Mouse (Mus musculus): ENCODE results near the gene Metap2. TPM values are rescaled to one million over a fixed set of nuclear protein-coding genes. Genes with fewer than 3 reads are reported as not detected.

The Metap2 gene
- total RNA-seq (2021): 100 to 1,000 TPM; 124 to 136 TPM
- long read RNA-seq, experiment 1, full-length matches to known transcripts: 81 of 96 reads
- long read RNA-seq, experiment 1, partial matches to known transcripts: 3 of 96 reads
- long read RNA-seq, experiment 1, other reads (novel, unspliced or antisense): 12 of 96 reads
- long read RNA-seq, experiment 2, full-length matches to known transcripts: 103 of 127 reads
- long read RNA-seq, experiment 2, partial matches to known transcripts: 3 of 127 reads
- long read RNA-seq, experiment 2, other reads (novel, unspliced or antisense): 21 of 127 reads

DNA sequence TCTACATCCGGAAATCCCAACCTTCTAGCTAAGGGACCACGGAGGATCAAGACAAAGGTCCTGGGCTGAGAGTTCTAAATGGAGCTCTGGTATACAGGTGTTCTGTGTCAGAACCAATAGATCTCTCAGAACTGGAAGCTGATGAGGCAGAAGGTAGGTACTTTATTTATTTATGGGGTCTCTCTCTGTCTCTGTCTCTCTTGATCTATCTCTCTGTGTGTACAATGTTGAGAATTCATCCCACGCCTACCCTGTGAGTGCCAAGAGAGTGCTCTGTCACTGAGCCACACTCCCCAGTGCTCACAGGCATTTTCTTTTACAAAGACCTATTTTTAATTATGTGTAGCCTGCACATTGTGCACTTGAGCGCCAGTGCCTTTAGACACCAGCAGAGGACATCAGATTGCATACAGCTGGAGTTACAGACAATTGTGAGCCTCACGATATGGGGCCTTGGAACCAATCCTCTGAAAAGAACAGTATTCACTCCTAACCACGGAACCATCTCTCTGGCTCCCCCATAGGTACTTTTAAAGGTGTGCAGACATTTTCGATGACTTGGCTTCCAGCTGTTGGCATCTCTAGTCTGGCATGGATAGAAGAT lies at the start of gene Metap2:
Gene Metap2 (minus strand): TSS at position 51 of the 604 bp plus-strand sequence.
- no peak for DNase-seq (ENCODE audit: low spot score in 2 of 2)

DNA sequence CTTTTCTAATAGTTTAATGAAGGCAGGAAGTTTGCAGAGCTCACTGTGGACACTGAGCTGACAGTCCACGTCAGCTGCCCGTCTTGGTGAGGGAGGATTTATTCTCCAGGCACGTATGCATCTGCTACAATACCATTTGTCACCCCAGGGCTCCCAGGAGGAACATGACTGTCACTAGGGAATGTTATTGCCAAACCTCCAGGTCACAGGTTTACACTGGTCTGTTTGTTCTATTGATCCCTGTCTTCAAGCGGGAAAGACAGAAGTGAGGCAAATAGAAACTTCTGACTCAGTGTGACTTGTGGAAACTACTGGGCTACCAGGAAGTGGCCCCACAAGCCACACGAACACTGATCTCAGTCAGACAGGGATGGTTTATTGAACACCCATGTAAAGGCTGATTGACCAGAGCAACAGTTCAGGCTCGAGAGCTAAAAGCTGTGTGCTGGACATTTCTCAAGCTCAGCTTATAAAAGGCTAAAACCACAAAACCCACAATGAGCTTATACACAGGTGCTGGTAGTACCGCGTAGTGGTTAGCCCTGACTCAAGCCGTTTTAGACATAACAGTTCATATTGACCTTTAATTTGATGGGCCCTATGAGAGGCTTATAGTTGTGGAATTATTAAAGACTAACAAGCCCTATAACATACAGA lies 49.1 kb upstream of the Metap2 start:
- H3K4me3 ChIP-seq: no peak overlapping the region
- H3K27ac ChIP-seq: no peak overlapping the region
- no peak for TF ChIP-seq CTCF (conservative IDR thresholded peaks at IDR 0.05)
- no peak for DNase-seq (ENCODE audit: low spot score in 2 of 2)

More for the DNA sequence above, at the start of gene Metap2:
- no peak within 1 kb of the TSS for H3K27ac ChIP-seq
- no peak for TF ChIP-seq CTCF (conservative IDR thresholded peaks at IDR 0.05)
- H3K4me3 ChIP-seq: no peak within 1 kb of the TSS

DNA sequence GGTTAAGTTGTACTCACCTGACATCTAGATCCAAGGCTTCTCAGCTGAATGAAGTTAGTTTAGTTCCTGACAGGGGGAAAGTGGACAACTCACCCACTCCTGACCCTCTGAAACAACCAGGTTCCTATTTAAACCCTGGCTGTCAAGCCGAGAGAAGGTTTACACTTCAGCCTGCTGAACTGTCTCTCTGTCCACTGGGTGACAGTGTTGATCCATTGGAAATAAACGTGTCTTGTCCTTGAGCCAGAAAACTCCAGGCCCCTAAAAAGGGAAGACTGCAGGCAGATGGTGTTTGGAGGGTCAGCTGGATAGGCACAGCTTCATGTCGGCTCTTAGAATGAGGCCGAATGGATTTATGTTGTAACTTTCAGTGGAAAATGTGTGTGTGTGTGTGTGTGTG lies 48.5 kb upstream of the Metap2 start:
- DNase-seq (ENCODE audit: low spot score in 2 of 2): peak; percentile 38 to 41
- peak; percentile 78 for TF ChIP-seq CTCF (conservative IDR thresholded peaks at IDR 0.05)
- H3K4me3 ChIP-seq: no peak overlapping the region
- H3K27ac ChIP-seq: no peak overlapping the region

DNA sequence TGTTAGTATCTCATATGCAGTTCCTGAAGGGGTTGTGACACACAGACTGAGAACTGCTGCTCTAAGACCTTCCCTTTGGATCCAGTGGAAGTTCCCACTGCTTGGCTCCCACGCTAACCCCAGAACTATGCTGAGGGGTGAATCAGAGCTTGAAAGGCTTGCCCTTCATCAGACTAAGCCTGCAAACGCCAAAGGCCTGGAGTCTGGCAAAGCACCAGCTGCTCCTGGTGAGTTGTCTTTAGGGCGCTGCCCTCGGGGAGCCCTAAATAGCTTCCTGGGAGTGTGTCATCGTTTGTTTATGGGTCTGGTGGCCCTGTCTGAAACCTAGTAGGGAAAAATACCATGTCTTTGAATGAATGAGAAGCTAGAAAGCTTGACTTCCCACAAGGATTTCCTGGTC lies 47.3 kb upstream of the Metap2 start:
- TF ChIP-seq CTCF (conservative IDR thresholded peaks at IDR 0.05): no peak
- Histone ChIP-seq H3K4me3 (no peak overlapping the region), H3K27ac (no peak overlapping the region)

DNA sequence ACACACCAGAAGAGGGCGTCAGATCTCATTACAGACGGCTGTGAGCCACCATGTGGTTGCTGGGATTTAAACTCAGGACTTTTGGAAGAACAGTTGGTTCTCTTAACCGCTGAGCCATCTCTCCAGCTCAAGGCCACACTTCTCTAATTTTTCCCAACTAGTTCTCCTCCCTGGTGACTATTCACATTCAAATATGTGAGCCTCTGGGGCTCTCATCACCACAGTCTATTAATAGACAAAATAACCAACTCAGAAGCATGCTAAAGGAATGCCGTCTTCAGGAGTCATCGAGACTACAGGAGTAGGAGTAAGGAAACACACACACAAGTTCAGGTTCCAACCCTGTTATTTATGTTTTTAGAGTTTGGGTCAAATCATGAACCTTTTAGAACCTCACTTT lies 43.4 kb upstream of the Metap2 start:
- H3K27ac ChIP-seq: no peak overlapping the region
- DNase-seq (ENCODE audit: low spot score in 2 of 2): no peak
- H3K4me3 ChIP-seq: no peak overlapping the region
- no peak; the same call in 1 of the 2 replicates for TF ChIP-seq CTCF (conservative IDR thresholded peaks at IDR 0.05)

More for the DNA sequence above, 47.3 kb upstream of the Metap2 start:
- no peak for DNase-seq (ENCODE audit: low spot score in 2 of 2)

DNA sequence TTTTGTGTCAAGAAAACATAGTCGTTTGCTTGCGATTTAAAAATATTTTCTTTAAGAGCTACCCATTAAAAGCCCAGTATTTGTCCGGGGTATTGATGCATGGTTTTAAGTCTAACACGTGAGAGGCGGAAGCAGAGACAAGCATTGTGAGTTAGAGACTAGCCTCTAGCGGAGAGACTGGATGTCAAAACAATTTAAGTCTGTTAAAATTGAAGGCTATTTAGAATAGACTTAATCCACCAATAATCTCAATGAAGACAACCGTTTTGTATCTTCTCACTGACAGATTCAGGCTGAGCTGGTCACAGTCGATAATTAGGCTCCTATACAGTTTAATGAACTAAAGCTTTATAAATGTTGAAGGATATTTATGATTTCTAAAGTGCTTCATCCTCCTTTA lies 42.8 kb upstream of the Metap2 start:
- no peak overlapping the region for H3K27ac ChIP-seq
- no peak for DNase-seq (ENCODE audit: low spot score in 2 of 2)
- no peak for TF ChIP-seq CTCF (conservative IDR thresholded peaks at IDR 0.05)
- H3K4me3 ChIP-seq: no peak overlapping the region

DNA sequence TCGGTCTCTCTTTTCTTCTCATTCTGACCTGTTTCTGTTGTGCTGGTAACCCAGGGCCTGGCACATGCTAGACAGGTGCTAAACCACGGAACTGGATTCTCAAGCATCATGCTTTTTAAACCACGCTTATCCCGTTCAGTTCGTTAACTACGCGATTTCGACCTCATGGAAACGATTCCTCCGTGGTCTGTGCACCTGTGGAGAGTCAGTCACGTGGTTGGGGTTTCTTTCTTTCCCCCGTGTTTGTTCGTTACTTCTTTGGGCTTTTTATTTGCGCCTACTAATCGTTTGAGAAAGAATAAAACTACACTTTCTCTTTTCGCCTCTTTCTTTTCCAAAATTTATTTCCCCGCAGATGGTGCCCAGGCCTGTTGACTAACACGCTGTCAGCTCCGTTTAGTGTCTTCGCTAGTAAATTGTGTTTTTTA lies 42.0 kb upstream of the Metap2 start:
- Histone ChIP-seq H3K27ac (no peak overlapping the region), H3K4me3 (no peak overlapping the region; the same call in 1 of the 2 replicates)
- DNase-seq (ENCODE audit: low spot score in 2 of 2): no peak
- no peak for TF ChIP-seq CTCF (conservative IDR thresholded peaks at IDR 0.05)

DNA sequence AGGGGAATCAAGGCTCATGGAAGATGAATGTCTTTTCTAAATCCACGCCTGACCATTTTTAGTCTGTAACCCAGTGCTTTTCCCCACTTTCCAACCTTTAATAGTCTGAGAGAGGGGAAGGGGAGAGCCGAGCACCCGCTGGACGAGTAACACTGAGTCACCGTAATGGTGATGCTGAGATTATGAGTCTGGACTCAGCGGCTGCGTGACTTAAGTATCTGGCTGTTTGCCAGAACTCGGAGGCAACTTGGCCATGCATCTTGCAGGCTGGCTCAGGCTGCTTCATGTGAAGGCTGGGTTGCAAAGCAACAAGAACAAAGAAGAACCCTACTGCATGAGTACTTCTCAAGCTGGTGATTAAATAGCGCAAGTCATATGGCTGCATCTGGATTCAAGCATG lies 37.1 kb upstream of the Metap2 start:
- H3K27ac ChIP-seq: no peak overlapping the region
- TF ChIP-seq CTCF (conservative IDR thresholded peaks at IDR 0.05): no peak

DNA sequence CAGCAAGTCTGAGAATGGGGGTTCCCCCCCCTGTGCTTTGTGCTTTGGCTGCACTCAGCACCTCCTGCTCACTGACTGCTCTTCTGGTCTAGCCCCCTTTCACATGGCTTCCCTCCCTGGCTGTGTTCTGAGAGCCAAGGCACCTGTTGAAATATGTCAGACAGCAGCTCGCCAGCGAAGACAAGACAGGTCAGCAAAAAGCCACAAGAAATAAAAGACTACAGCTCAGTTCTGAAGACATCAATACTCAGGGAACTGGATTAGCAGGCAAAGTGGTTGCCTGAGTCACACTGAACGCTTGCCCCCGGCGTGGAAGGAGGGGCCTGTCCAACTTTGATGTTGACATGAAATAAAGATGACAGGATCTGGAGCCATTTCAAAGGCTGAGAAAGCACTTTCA lies 36.0 kb upstream of the Metap2 start:
- no peak overlapping the region for H3K27ac ChIP-seq
- H3K4me3 ChIP-seq: no peak overlapping the region
- DNase-seq (ENCODE audit: low spot score in 2 of 2): no peak
- no peak for TF ChIP-seq CTCF (conservative IDR thresholded peaks at IDR 0.05)

More for the DNA sequence above, 37.1 kb upstream of the Metap2 start:
- H3K4me3 ChIP-seq: no peak overlapping the region
- peak in 1 of 2 experiments; percentile 23 for DNase-seq (ENCODE audit: low spot score in 2 of 2)

DNA sequence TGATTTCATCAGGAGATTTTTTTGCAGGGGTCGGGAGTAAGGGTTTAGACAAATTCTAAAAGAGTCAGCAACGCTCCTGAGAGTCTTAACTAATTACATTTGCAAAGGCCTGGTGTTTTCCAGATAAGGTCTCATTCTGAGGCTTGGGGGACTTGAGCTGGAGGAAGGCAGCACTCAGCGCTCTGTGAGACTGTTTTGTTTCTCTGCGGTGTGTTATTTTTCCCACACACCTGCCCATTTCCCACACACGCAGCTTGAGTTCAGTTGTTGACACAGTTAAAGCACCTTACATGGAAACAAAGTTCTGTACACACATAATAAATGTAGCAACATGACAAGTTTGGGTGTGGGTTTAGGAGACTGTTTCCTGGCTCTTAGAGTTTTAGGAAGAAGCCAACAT lies 35.1 kb upstream of the Metap2 start:
- DNase-seq (ENCODE audit: low spot score in 2 of 2): no peak
- Histone ChIP-seq H3K4me3 (no peak overlapping the region), H3K27ac (no peak overlapping the region)

DNA sequence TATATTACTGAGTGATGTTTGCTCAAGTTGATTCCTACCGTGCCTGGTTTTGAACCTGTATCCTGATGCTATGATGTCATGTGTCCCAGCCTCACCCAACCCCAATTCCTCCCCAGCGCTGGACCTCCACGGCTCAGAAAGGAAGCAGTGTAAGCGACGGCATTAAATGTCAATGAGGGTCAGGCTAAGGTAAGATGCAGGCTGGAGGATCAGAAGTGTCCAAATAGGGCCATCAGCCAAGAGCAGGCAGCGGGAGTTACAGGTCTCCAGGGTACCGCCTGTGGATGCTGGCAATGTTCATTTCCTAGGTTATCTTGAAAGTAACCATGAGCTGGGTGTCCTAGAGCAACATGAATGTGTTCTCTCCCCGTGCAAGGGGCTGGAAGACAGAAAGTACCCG lies 34.5 kb upstream of the Metap2 start:
- H3K4me3 ChIP-seq: no peak overlapping the region
- H3K27ac ChIP-seq: no peak overlapping the region
- no peak for DNase-seq (ENCODE audit: low spot score in 2 of 2)
- TF ChIP-seq CTCF (conservative IDR thresholded peaks at IDR 0.05): no peak

More for the DNA sequence above, 35.1 kb upstream of the Metap2 start:
- TF ChIP-seq CTCF (conservative IDR thresholded peaks at IDR 0.05): no peak

DNA sequence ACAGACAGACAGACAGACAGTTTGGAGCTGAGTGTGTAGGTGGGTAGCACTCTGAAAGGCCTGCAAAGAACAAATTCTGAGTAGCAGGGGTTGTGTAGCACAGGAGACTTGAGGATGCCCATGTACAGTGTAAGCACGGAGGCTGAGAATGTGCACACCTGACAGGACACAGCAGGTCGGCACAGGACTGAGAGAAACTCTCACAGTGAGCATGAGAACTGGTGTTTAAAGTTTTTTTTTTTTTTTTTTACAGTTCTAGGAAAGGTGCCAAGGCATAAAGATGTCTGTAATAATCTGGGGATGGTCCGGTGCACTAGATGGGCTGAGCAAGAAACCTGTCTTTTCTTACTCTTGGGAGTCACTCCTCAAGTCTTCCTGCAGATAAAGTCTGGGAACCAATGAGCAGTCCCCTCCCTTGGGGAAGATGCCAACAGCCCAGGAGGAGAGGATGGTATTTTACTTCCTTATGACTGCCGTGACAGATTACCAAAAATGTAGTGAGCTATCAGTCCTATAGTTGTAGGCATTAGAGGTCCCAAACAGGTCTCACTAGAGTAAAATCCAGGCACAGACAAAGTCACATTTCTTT lies 33.4 kb upstream of the Metap2 start:
- H3K4me3 ChIP-seq: no peak overlapping the region
- no peak for DNase-seq (ENCODE audit: low spot score in 2 of 2)
- H3K27ac ChIP-seq: no peak overlapping the region
- TF ChIP-seq CTCF (conservative IDR thresholded peaks at IDR 0.05): no peak

DNA sequence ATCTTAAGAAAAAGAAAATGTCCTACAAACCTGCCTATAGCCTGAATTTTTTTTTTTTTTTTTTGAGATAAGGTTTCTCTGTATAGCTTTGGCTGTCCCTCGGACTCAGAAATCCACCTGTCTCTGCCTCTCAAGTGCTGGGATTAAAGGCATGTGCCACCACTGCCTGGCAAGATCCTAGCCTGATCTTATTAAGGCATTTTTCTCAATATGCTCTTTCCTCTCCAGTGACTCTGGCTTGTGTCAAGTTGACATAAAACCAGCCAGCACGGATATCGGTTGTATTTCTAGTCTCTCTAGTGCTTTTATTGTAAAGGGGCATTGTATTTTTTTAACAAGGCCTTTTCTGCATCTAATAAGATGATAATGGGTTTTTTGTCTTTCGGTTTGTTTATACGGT lies 27.8 kb upstream of the Metap2 start:
- no peak for TF ChIP-seq CTCF (conservative IDR thresholded peaks at IDR 0.05)
- H3K27ac ChIP-seq: no peak overlapping the region

More for the DNA sequence above, 27.8 kb upstream of the Metap2 start:
- H3K4me3 ChIP-seq: no peak overlapping the region
- DNase-seq (ENCODE audit: low spot score in 2 of 2): no peak
